Mouse (Mus musculus) lung, postnatal 0 days (tissue): Measurements from ENCODE around the gene Fam131c.

Experiments used
- CTCF ChIP-seq: IDR thresholded peaks from 2 replicates; pipeline ENCODE4 v1.5.1; 2016; ENCODE audit warnings: antibody characterized with exemption, mild to moderate bottlenecking
- EP300 ChIP-seq: IDR thresholded peaks from 2 replicates; pipeline ENCODE4 v1.6.1; 2016; ENCODE audit warnings: antibody characterized with exemption, mild to moderate bottlenecking, control low read depth

- TF ChIP-seq CTCF (peak; percentile 88), EP300 (no peak)
Observed at GRCm38 (mm10) chr4:141406516-141407299, 38.7 kb downstream of the Fam131c start.
